Mouse (Mus musculus): Measurements from ENCODE around the gene Gm10378. TPM values are rescaled to one million over a fixed set of nuclear protein-coding genes. Genes with fewer than 3 reads are reported as not detected.

The Gm10378 gene
- polyA plus RNA-seq (2012; rRNA removed): not detected in 2 replicates

GRCm38 (mm10) chr14:42655638-42656037, at the start of gene Gm10378:
Gene Gm10378, plus strand, starts transcription at chr14:42655938.

GRCm38 (mm10) chr14:42641817-42642216, 13.9 kb upstream of the Gm10378 start, which contains the start of gene Gm3633:
Gene Gm3633, minus strand, starts transcription at chr14:42641917.

Other genes with a start within 250 kb of the Gm10378 start
- not detected in 2 replicates for gene Gm8005, start 216.3 kb upstream of the Gm10378 start, polyA plus RNA-seq (2012; rRNA removed)
- not detected in 2 replicates for gene Gm8011, start 192.1 kb upstream of the Gm10378 start, polyA plus RNA-seq (2012; rRNA removed)
- gene Gm8020, start 153.6 kb upstream of the Gm10378 start, polyA plus RNA-seq (2012; rRNA removed): not detected in 2 replicates
- gene Gm8024, start 131.7 kb upstream of the Gm10378 start, polyA plus RNA-seq (2012; rRNA removed): not detected in 2 replicates
- gene Gm17124, start 56.1 kb upstream of the Gm10378 start, polyA plus RNA-seq (2012; rRNA removed): not detected in 2 replicates
- not detected in 2 replicates for gene Gm3633, start 14.0 kb upstream of the Gm10378 start, polyA plus RNA-seq (2012; rRNA removed)
- gene Gm3015, start 112.9 kb downstream of the Gm10378 start, polyA plus RNA-seq (2012; rRNA removed): not detected in 2 replicates
- not detected in 2 replicates for gene Gm10377, start 142.0 kb downstream of the Gm10378 start, polyA plus RNA-seq (2012; rRNA removed)
- gene Gm21977, start 197.5 kb downstream of the Gm10378 start, polyA plus RNA-seq (2012; rRNA removed): not detected in 2 replicates

All from central nervous system, embryonic 11.5 days (tissue).